Mouse (Mus musculus) spleen, adult 2 months (tissue): Measurements from ENCODE around the gene 6430531B16Rik.

Experiments used
- CTCF ChIP-seq: fragments of 200-500 bp; IDR thresholded peaks from 2 replicates; pipeline ENCODE4 v1.5.1; 2011; ENCODE audit warnings: mild to moderate bottlenecking, inconsistent platforms; ENCODE audit not compliant: insufficient read depth, insufficient read length, insufficient replicate concordance; ENCODE audit errors: extremely low read depth
- POLR2A ChIP-seq: fragments of 200-500 bp; IDR thresholded peaks from 2 replicates; pipeline ENCODE4 v1.6.1; 2011; ENCODE audit warnings: low read depth, low read length, inconsistent platforms

DNA sequence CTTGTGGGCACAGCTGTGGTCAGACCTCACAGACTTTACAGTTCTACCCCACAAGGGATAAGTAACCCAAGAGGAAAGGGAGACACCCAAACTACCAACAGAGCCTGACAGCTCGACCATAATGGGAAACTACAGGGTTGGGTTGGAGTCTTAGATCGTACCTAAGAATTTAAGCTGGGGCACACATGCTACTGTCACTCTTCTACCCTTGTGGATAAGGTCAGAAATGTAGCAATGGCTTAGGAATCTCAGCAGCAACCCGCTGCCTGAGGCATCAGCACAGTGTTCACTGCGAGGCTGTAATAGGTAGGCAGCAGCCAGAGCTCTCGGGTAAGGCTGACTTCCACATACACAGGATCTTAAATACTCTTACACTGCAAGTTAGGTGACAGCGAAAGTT, 15.0 kb upstream of the 6430531B16Rik start:
- TF ChIP-seq CTCF: no peak
- TF ChIP-seq POLR2A: no peak
